Mouse (Mus musculus) left cerebral cortex, adult 2 months (tissue): ENCODE results near the gene Lce3f. TPM values are rescaled to one million over a fixed set of nuclear protein-coding genes. Genes with fewer than 3 reads are reported as not detected.

Experiments
- DNase-seq, 2 experiments: peaks; one replicate each; pipeline ENCODE4 v3.0.0; 2021 to 2022; ENCODE audit warnings: low spot score in 2 of 2, mixed read lengths in 1 of 2; ENCODE audit errors: extremely low spot score in 1 of 2
- H3K27ac ChIP-seq: fragments of 200-600 bp; 2 replicates; pipeline ENCODE4 v1.8.1; 2022
- H3K4me3 ChIP-seq: fragments of 200-600 bp; 2 replicates; pipeline ENCODE4 v1.8.1; 2022
- CTCF ChIP-seq: fragments of 200-600 bp; IDR thresholded peaks from 2 replicates; pipeline ENCODE4 v1.8.1; 2022; ENCODE audit warnings: antibody characterized with exemption, mild to moderate bottlenecking, moderate library complexity
- intact Hi-C: fragments of 180-260 bp; cut with DNase I; formaldehyde crosslinking; loops from one replicate; pipeline ENCODE4 v1.15.1; 2025
- long read RNA-seq, 2 experiments: library from polyadenylated mRNA; stranded (forward); transcript quantifications; one replicate each; pipeline ENCODE4 v2.0.0; 2021; ENCODE audit warnings: borderline mapping rate in 2 of 2
- total RNA-seq, 2 experiments: library from RNA; stranded (reverse); gene quantifications; 2 replicates each; pipeline ENCODE4 v1.2.3; 2021

Gene Lce3f
- total RNA-seq = not detected
- long read RNA-seq, experiment 1 = 0 reads
- long read RNA-seq, experiment 2 = 0 reads

GRCm38 (mm10) chr3:92991926-92992325, at the start of gene Lce3f:
Lce3f (plus strand) TSS chr3:92992226.
- Histone ChIP-seq H3K27ac (no peak within 1 kb of the TSS), H3K4me3 (no peak within 1 kb of the TSS)
- no peak for TF ChIP-seq CTCF
- DNase-seq = no peak
- intact Hi-C loops = loop anchor here (10.0 kb wide), 1 partner anchor 237 kb away; the partner anchor contains the start of gene Lce1g

GRCm38 (mm10) chr3:92944186-92944585, 47.8 kb upstream of the Lce3f start, which contains the start of gene Lce3c:
Lce3c (plus strand) TSS chr3:92944486.
- DNase-seq = no peak
- intact Hi-C loops = no loop called here
- no peak within 1 kb of the TSS for H3K27ac ChIP-seq
- no peak within 1 kb of the TSS for H3K4me3 ChIP-seq
- no peak for TF ChIP-seq CTCF

- intact Hi-C loops = no loop called here
- no peak for DNase-seq
Measured at GRCm38 (mm10) chr3:92957090-92957489, 34.9 kb upstream of the Lce3f start, which contains the start of gene Lce3d. Lce3d (plus strand) TSS chr3:92957390.

GRCm38 (mm10) chr3:92966761-92967160, 25.3 kb upstream of the Lce3f start, which contains the start of gene Lce3e:
Lce3e (plus strand) TSS chr3:92967061.
- DNase-seq = no peak
- Histone ChIP-seq H3K27ac (no peak within 1 kb of the TSS), H3K4me3 (no peak within 1 kb of the TSS)
- intact Hi-C loops = no loop called here
- TF ChIP-seq CTCF = no peak

More at GRCm38 (mm10) chr3:92957090-92957489, 34.9 kb upstream of the Lce3f start, which contains the start of gene Lce3d:
- TF ChIP-seq CTCF = no peak
- no peak within 1 kb of the TSS for H3K4me3 ChIP-seq
- H3K27ac ChIP-seq = no peak within 1 kb of the TSS

- no peak for TF ChIP-seq CTCF
- Histone ChIP-seq H3K27ac (no peak overlapping the region), H3K4me3 (no peak overlapping the region)
- no peak for DNase-seq
- intact Hi-C loops = no loop called here
Measured at GRCm38 (mm10) chr3:92978484-92978883, 13.5 kb upstream of the Lce3f start.

- peak; percentile 64 to 80 for DNase-seq
- intact Hi-C loops = loop anchor here (5.0 to 10.0 kb wide), 2 partner anchors 34 to 244 kb away; partner anchors contain the start of gene Lce1g
- peak; percentile 92 for TF ChIP-seq CTCF
- H3K4me3 ChIP-seq = no peak overlapping the region
- H3K27ac ChIP-seq = no peak overlapping the region
Measured at GRCm38 (mm10) chr3:92998691-92999090, 6.7 kb downstream of the Lce3f start.

GRCm38 (mm10) chr3:93000621-93001020, 8.6 kb downstream of the Lce3f start:
- H3K4me3 ChIP-seq = no peak overlapping the region
- intact Hi-C loops = no loop called here
- no peak overlapping the region for H3K27ac ChIP-seq
- DNase-seq = no peak
- no peak for TF ChIP-seq CTCF

- no peak for TF ChIP-seq CTCF
- intact Hi-C loops = no loop called here
- H3K27ac ChIP-seq = no peak overlapping the region
Measured at GRCm38 (mm10) chr3:93002843-93003242, 10.8 kb downstream of the Lce3f start.

GRCm38 (mm10) chr3:93014378-93014801, 22.4 kb downstream of the Lce3f start:
- Histone ChIP-seq H3K4me3 (peak overlapping the region; percentile 47), H3K27ac (no peak overlapping the region)
- intact Hi-C loops = no loop called here
- no peak for TF ChIP-seq CTCF
- peak; percentile 49 to 59 for DNase-seq

More at GRCm38 (mm10) chr3:93002843-93003242, 10.8 kb downstream of the Lce3f start:
- no peak for DNase-seq
- H3K4me3 ChIP-seq = no peak overlapping the region

- peak overlapping the region; percentile 47 for H3K4me3 ChIP-seq
- intact Hi-C loops = no loop called here
- no peak for DNase-seq
- H3K27ac ChIP-seq = no peak overlapping the region
- TF ChIP-seq CTCF = no peak
Measured at GRCm38 (mm10) chr3:93014871-93015270, 22.8 kb downstream of the Lce3f start.

- Histone ChIP-seq H3K27ac (no peak within 1 kb of the TSS), H3K4me3 (peak within 1 kb of the TSS; percentile 47)
- DNase-seq = no peak
- intact Hi-C loops = no loop called here
- no peak for TF ChIP-seq CTCF
Measured at GRCm38 (mm10) chr3:93015460-93016104, 23.6 kb downstream of the Lce3f start, which contains the start of gene Crct1. Crct1 (minus strand) TSS chr3:93015687.

- intact Hi-C loops = no loop called here
- Histone ChIP-seq H3K27ac (no peak within 1 kb of the TSS), H3K4me3 (no peak within 1 kb of the TSS)
- DNase-seq = no peak
- no peak for TF ChIP-seq CTCF
Measured at GRCm38 (mm10) chr3:93018960-93019359, 26.9 kb downstream of the Lce3f start, which contains the start of gene Lce1m. Lce1m (minus strand) TSS chr3:93019060.

GRCm38 (mm10) chr3:93021171-93021570, 29.1 kb downstream of the Lce3f start:
- intact Hi-C loops = no loop called here
- DNase-seq = no peak
- Histone ChIP-seq H3K27ac (no peak overlapping the region), H3K4me3 (no peak overlapping the region)
- TF ChIP-seq CTCF = no peak
